Mouse (Mus musculus): ENCODE measurements at regions not wholly inside any gene's neighbourhood (a gene's known extent, or its start where the extent isn't known, plus 50 kb on each side); places are given as distances from the start of the nearest gene placed in this dataset.

DNA sequence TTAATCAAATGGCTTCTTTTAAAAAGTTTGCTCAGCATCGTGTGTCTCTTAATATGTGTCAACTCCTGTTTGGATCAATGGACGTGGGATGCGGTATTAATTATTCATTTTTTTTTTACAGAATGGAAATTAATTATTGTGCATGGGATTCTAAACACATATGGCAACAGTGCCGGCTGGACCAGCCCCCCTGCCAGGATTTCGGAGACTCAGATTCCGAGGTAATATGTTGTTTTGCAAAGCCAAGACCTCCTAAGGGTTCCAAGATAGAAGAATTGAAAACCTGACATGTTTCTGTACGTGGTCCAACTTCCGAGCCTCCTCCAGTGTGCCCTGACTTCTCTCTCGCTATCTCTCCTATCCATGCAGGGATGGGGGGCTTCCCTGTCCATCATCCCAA, 170.4 kb downstream of the 3110018I06Rik start:
- DNase-seq, result no peak

DNA sequence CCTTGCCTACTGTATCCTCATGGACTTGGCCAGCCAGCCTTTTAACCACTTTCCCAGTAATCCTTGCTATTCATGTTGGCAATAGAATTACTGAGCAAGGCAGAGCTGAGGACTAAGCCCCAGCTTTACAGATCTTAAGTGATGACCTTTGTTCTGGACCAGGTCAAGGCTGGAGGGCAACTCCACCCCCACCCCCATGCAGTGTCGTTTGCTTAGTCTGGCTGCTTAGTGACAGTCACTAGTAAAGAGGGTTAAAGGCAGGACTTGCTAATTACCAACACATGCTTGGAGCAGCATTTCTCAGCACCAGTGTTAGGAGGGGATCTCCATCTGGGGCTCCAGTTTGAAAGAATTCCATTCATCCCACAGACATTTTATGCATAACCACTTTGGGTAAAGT, 174.2 kb downstream of the 3110018I06Rik start:
- no peak for DNase-seq

DNA sequence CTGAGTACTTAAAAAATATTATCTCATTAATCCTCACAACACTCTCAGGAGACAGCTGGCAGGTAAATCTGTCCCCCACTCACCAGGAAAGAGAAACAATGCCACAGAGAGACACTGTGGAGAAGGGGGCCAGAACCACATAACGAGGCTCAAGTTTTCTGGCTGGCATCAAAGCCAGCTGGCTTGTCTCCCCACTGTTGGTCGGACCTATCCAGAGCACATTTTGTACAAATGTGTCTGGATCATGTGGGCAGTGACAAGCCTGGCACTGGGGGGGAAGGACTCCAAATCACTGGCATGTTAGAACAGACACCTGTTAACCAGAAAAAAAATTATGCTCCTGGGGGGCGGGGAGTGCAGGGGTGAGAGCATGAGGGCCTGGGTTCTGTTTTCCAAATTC, 179.4 kb downstream of the 3110018I06Rik start:
- no peak for DNase-seq

DNA sequence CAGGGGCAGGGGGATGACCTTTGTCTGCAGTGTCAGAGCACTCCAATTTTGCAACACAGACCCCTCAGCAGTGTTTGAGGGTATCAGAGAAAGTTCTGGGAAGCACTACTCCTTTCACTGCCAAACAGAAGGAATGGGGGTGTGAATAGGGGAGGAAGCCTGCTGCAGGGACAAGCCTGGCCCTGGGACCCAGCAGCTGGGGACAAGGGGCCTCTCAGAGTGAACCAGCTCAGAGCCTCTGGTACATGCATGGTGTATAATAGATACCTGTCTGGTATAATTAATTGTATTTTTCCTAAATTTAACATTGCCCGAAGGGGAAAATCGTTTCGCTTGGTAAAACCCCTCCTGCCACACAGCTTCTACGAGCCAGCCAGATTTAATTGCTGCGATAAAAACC, 180.6 kb downstream of the 3110018I06Rik start:
- no peak for DNase-seq

DNA sequence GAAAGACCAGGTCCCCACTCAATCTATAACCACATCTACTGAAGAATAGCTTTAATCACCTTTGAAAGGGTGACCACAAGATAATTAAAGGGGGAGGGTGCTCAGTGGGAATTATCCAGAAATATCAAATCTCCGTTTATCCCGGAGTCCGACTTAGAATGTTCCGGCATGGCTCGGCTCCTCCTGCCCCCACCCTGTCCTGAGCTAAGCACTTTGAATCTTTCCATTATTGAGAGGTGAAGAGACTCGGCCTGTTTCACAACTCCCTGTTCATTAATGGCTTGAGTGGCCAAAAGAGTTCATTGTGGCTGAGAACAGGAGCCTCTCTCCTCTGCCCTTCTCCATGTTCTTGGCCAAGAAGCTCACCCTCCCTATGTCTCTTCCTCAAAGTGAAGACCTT, 181.0 kb downstream of the 3110018I06Rik start:
- no peak for DNase-seq

DNA sequence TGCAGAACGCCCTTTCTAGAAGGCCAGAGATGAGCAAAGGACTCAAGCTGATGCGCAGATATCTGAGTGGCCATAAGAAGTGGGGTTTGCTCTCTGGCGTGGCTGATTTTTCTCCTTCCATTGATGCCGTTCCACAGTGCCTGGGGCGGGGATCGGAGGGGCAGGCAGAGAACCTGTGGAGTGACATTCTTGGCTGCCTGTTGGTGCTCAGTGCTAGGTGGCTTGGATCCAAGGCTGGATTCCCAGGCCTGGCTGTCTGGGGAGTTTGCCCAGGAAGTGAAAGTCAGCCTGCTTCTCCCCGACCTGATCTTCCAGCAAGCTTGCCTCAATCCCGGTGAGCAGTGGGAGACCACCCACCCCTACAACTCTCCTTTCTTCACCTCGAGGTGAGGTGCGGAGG, 181.5 kb downstream of the 3110018I06Rik start:
- peak; percentile 12 for DNase-seq

DNA sequence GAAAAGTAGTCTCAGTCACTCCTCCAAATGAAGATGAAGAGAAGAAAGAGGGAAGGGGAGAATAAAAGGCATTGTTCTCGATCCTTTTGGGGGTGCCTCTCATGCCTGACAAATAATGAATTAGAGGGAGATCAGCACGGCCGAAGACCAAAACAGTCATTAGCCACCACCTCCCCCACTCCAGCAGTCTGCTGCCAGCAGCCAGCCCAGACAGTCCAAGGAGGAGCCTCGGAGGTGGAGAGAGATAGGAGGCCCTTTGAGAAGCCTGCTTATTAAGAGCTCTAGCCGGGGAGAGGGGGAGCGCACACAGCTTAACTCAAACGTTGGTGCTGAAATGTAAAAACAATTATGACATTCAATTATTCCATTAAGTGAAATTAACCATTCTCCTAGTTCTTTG, 188.6 kb downstream of the 3110018I06Rik start:
- no peak for DNase-seq

DNA sequence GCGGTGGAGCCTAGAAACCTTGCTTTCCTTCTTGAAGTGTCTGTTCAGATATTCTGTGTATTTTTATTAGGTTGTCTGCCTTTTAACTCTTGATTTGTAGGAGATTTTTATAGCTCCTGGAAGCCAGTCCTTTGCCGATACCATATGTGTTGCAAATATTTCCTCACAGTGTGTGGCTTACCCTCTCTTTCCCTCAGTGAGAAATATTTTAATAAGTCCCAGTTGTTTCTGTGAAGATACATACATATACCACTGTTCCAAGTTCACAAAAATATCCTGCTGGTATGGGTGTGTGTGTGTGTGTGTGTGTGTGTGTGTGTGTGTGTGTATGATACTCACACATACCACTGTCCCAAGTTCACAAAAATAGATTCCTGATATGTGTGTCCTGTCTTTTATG, 199.0 kb downstream of the 3110018I06Rik start:
- no peak for DNase-seq

DNA sequence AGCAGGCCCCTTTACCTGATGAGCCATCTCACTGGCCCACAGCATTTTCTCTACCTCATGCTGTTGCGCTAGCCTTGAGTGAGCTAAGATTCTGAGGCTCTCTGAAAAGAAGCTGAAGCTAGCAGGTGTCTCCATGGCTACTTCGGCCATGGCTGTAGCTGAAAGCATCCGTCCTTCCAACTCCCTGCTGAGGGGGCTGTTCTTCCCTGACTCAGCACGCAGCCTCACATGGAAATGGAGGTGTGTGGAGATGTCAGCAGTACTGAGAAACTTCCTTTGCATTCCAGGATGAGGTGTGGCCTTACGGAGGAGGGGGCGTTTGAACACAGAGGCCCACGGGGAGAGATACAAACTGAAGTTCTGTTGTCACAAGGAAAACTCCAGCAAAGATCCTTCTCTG, 201.0 kb downstream of the 3110018I06Rik start:
- DNase-seq, result no peak

DNA sequence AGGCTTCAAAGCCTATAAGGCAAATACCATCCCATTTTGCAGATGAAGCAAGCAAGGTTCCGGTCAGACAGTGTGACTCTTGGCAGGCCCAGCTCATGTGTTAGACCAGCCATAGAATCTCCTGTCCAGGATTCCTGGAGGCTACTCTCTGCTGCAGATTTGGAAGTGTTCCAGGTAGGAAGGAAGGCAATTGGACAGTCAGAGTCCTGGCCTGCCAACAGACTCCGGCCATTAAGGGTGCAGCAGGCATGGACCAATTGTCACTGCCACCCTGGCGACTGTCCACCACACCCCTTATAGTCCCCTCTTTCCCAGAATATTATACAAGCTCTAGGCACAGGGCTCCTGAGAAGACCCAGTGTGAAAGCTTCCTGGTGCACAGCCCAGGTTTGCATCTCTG, 201.6 kb downstream of the 3110018I06Rik start:
- DNase-seq, result no peak

DNA sequence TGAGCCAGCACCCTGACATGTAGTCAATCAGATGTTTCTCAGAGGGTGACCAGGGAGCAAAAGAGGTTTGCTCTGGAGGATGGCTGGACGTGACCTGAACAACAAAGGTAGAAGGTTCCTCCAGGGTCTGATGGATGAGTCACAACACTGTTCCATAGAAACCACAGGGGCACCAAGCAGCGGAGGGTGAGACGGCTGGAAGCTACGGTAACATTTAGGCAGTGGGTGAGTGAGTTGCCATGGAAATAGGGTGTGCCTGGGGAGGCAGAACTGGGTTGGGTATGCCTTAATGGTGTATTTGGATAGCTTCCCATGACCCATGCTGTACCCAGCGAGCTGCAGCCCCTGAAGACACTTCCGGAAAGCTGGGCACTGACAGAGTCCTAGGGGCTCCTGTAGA, 205.3 kb downstream of the 3110018I06Rik start:
- DNase-seq, result no peak

DNA sequence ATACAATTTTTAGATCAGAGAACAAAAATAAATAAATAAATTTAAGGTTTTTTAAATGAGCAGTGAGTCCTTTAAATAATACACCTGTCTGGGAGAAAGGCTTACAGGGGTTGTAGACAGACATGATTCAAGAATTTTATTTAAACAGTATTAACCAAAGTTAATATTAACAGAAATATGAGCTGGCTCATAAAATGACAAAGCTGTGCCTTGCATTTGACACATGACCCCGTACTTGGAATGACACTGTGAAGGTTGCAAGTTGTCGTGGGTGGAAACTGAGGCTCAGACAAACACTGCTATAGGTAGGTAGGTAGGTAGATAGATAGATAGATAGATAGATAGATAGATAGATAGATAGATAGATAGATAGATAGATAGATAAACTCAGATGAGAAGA, 206.6 kb downstream of the 3110018I06Rik start:
- DNase-seq, result no peak

DNA sequence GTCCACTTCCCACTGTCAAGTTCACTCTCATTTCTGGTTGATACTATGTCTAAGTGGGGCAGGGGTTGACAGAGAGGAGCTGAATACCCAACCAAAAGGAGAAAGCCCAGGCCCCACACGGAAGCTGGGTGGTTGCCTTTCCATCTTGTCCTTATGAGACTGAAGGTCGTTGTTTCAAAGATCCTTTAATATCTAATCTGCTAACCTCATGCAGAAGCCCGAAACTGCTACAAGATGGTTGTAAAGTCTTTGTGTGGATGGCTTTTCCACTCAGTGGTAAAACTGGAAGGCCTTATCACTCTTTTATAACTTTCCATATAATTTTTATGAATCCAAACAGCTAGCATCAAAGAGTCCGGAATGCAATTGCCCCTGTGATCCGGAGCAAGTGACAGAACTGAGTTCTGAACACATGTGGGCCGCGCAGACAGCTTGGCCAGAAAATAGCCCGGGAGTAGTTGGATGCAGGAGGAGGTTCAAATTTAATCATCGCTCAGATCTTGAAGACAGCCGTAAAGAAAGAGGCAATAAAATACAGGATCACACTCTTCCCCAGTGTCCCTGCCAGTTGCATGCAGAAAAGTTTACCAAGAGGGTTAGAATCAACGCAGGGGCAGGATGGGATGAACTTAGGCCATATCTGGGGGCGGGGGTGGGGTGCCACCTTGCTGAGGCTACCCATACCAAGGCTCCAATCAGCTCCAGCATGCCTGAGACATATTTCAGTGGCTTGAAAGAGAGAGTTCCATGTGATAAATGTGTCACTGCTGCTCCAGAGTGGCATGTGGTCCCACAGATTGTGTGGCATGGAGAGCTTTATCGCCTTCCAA, 207.2 kb downstream of the 3110018I06Rik start:
- DNase-seq, result no peak

DNA sequence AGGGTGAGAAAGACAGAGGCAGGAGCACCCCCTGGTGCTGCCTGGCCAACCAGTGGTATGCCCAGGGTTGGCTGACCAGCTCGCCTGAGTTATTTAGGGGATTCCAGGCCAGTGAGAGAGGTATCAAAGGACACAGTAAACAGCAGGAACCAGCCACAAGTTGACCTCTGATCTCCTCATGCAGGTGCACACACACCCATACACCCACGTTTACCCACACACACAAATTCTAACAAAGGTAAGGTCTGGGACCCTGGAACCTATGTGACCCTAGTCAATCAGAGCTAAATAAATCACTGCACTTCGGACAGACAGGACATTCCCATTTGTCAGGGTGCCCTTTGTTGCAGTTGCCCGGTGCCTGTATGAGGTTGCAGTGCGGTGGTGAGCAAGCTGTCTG, 211.9 kb downstream of the 3110018I06Rik start:
- no peak for DNase-seq

DNA sequence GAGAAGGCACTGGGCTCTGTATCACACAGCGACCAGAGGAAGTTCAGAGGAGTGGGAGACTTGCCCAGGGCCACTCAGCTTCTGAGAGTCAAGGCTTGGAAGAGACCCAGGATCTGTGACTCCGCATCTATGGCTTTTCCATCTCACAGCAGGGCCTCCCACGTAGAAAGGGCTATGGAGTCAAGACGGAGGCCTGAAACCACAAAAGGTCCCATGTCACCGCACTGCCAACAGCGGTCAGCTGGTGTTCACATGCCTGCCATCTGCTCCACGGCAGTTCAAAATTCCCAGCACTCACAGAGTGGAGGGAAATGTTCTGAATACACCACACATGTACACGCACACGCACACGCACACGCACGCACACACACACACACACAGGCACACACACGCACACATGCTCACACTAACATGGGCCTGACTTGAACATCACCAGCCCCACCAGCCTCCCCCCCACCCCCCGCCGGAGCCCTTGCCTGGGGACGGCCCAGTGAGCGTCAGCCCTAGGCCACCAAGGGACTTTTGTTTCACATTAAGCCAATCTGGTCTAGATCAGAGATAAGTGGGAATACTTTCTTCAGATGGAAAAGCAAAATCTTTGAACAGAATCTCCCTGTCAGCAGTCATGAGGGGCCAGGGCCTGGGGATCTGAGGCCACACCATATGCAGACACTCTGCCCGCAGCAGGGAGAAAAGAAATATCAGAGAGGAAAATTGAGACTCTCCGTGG, 212.6 kb downstream of the 3110018I06Rik start:
- no peak for DNase-seq

DNA sequence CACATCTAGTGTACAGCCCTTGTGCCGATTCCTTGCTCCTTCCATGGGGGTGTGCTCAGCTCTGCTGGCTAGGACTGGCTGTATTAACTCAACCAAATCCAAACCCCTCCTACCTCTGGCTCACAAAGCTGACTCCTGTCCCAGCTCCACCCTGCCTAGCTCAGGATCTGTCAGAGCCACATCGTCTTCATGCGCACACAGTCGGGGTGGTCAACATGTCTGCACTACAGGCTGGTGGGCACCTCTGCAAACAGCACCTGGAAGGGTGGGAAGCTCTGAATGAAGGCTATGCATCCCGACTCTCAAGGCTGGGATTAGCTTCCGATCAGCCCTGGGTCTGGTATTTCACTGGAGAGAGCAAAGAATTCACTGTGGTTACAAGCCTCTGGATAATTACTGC, 220.4 kb downstream of the 3110018I06Rik start:
- DNase-seq, result no peak

DNA sequence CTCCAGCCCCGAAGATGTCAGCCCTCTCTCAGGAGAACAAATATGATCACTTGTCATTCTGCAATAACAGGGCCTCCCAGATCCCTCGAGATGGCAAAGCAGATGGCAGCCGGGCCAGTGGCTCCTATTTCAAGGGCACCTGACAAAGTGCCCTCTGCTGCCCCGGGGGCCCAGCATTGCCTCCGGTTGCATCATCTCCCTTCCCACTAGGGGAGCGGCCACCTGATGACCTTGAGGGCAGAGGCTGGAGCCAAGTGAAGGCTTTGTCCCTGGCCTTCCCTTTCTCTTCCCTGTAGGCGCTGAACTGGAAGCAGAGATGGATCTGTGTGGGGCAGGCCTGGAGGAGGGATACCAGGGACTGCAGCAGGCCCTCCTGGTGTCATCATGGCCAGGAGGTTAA, 222.6 kb downstream of the 3110018I06Rik start:
- DNase-seq, result no peak

DNA sequence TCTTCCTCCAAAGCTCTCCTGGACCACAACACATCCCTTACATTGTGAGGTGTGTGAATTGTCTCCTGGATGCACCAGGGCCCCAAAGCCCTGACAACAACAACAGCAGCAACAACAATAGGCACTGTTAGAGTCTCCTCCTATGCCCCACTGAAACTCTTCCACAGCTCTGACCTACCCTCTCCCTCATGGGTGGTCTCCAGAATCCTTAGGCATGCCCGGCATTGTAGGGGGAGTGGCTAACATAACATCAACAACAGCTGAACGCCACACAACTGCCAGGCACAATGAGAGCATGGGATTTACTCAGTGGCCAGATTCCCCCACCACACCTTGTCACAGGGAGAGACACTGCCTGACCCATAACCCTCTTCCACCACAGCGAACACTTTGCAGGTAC, 223.2 kb downstream of the 3110018I06Rik start:
- DNase-seq, result no peak

DNA sequence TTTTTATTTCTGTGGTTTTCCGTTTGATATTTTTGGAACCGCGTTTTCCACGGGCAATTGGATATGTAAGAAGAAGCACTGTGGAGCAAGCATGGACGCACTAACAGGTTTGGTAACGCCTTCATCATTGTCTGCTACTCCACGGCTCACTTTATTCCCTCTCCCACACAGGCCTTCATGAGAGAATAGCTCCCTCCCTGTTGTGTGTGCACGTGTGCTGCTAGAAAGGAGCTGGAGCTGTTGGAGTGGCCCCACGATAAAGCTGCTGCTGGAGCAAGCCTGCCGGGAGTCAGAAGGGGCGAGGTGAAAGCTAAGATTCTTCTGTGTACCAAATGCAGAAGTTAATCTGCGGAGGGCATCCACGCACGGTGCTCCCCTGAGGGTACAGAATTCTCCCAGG, 224.8 kb downstream of the 3110018I06Rik start:
- DNase-seq, result no peak

DNA sequence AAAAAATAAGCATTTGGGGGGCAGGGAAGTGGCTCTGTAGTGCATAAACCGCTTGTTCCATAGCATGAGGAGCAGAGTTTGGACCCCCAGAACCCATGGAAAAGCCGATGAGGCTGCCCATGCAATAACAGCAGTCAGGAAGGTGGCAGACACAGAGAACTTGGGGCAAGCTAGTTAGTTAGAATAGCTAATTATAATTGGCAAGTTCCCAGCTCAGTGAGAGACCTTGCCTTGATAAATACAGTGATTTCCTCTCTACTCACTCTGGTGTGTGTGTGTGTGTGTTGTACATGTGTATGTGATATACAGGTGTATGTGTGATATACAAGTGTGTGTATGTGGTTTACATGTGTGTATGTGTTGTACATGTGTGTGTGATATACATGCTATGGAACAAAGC, 226.4 kb downstream of the 3110018I06Rik start:
- DNase-seq, result no peak

DNA sequence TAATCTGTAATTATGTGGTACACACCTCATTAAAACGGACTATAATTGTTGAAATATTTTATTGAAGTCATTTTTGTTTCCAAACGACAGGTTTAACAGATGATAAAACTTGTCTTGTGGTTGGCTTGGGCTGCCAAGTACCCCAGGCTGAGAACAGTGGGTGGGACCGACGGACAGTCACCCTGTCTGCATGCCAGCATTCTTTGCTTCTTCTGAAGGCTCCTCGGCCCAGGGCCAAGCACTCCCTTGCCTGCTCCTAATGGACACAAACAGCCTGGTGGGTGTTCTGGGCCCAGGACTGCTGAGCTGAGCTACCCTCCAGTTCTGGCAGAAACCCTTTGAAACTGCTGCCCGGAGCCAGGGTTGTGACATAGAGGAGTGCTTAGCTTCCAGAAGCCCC, 227.4 kb downstream of the 3110018I06Rik start:
- peak; percentile 25 for DNase-seq

DNA sequence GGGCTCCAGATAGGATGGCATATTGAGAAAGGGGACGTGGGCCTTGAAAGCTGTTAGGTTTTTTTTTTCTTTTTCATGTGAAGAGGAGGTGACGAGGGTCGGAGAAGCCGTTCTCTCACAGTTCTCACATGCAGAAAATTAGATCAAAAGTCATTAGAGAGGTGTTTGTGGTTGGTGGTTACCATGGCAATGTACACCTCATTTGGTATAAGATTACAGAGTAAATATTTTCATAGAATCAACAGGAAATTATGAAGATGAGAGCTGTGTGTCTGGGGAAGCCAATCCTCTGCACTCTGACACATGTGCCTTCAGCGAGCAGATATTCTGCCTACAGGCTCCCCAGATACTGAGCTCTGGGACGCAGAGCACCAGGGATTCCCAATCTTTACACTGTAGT, 232.5 kb downstream of the 3110018I06Rik start:
- no peak for DNase-seq

DNA sequence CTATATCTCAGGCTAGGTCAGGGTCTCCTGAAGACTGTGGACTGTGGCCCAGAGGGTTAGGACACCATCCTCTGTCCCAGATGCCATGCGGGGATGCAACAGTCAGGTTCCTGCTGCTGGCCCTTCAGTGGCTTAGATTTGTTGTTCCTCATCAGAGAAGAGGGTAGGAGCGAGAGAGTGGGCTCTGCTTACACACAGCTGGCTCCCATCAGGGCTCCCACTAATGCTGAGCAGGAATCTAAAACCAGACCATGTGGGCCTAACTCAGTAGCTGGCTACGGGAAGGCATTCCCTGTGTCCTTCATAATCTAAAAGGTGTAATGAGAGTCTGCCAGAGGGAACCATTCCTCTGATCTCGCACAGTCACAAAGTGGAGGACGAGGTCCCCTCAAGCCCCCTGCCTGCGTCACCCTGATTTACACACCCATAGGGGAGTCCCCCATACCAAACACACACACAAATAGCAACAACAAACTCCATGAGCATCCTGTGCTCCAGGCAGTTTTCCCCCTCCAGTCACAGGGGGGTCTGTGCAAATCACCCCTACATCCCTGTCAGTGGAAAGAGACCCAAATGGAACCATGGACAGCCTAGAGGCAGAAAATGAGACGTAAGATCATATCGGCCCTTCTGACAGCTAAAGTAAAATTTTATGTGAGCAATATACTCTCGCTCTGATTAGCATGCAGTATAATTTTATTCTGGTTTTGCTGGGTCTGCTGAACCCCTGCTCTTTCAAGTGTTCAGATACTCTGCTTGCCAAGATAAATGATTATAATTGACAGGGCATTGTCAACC, 234.8 kb downstream of the 3110018I06Rik start:
- DNase-seq, result no peak
